Mouse (Mus musculus): ENCODE measurements around the gene Tbc1d13. TPM values are rescaled to one million over a fixed set of nuclear protein-coding genes. Genes with fewer than 3 reads are reported as not detected.
"Not testable (repeated sequence)": the region's sequence is repeated elsewhere in the genome, so short reads cannot be mapped to it uniquely, and the experiment has no call there.

The Tbc1d13 gene
- polyA plus RNA-seq, 1 experiment = 43.8 TPM

GRCm38 (mm10) chr2:30173541-30174240 lies 40.1 kb downstream of the Tbc1d13 start:
- no peak for TF ChIP-seq POLR2A (IDR thresholded peaks at IDR 0.05; ENCODE audit: extremely low read depth, insufficient read depth, low read length)
- no peak for TF ChIP-seq CTCF (IDR thresholded peaks at IDR 0.05; ENCODE audit: extremely low read depth, insufficient read depth, low read length)
- Histone ChIP-seq H3K4me3 (ENCODE audit: insufficient read depth, low read length) (no peak overlapping the region), H3K4me1 (ENCODE audit: control insufficient read depth, insufficient read depth, low read length) (0 out of 2 replicates have a peak, but pooled peaks cover 1% of the 10 kb centered on the region), H3K27ac (ENCODE audit: insufficient read depth, low read length) (no peak overlapping the region)

- Histone ChIP-seq H3K27ac (ENCODE audit: insufficient read depth, low read length) (no peak overlapping the region), H3K4me1 (ENCODE audit: control insufficient read depth, insufficient read depth, low read length) (0 out of 2 replicates have a peak, but pooled peaks cover 1% of the 10 kb centered on the region), H3K4me3 (ENCODE audit: insufficient read depth, low read length) (no peak overlapping the region)
- TF ChIP-seq POLR2A (IDR thresholded peaks at IDR 0.05; ENCODE audit: extremely low read depth, insufficient read depth, low read length) = no peak
- TF ChIP-seq CTCF (IDR thresholded peaks at IDR 0.05; ENCODE audit: extremely low read depth, insufficient read depth, low read length) = no peak
Observed at GRCm38 (mm10) chr2:30175897-30176296, 42.4 kb downstream of the Tbc1d13 start.

- TF ChIP-seq POLR2A (IDR thresholded peaks at IDR 0.05; ENCODE audit: extremely low read depth, insufficient read depth, low read length) (0 out of 2 replicates have a peak, but pooled peaks have one; percentile 7), CTCF (IDR thresholded peaks at IDR 0.05; ENCODE audit: extremely low read depth, insufficient read depth, low read length) (no peak)
- Histone ChIP-seq H3K4me3 (ENCODE audit: insufficient read depth, low read length) (no peak overlapping the region), H3K27ac (ENCODE audit: insufficient read depth, low read length) (no peak overlapping the region), H3K4me1 (ENCODE audit: control insufficient read depth, insufficient read depth, low read length) (0 out of 2 replicates have a peak, but pooled peaks cover 1% of the 10 kb centered on the region)
Observed at GRCm38 (mm10) chr2:30176561-30176960, 43.0 kb downstream of the Tbc1d13 start.

GRCm38 (mm10) chr2:30177700-30178675 lies 44.4 kb downstream of the Tbc1d13 start, which contains the start of gene Spout1:
TSS of gene Spout1 (minus strand) at chr2:30178459.
- H3K4me3 ChIP-seq (ENCODE audit: insufficient read depth, low read length) = peak within 1 kb of the TSS; percentile 49
- no peak within 1 kb of the TSS for H3K27ac ChIP-seq (ENCODE audit: insufficient read depth, low read length)
- peak; percentile 71; the same call in 1 of the 2 replicates for TF ChIP-seq POLR2A (IDR thresholded peaks at IDR 0.05; ENCODE audit: extremely low read depth, insufficient read depth, low read length)
- no peak for TF ChIP-seq CTCF (IDR thresholded peaks at IDR 0.05; ENCODE audit: extremely low read depth, insufficient read depth, low read length)
- 0 out of 2 replicates have a peak, but pooled peaks cover 1% of the 10 kb centered on the region for H3K4me1 ChIP-seq (ENCODE audit: control insufficient read depth, insufficient read depth, low read length)

- not testable (repeated sequence) for H3K4me1 ChIP-seq (ENCODE audit: control insufficient read depth, insufficient read depth, low read length); H3K27ac ChIP-seq (ENCODE audit: insufficient read depth, low read length)
- H3K4me3 ChIP-seq (ENCODE audit: insufficient read depth, low read length) = peak overlapping the region; percentile 49; the same call in 1 of the 2 replicates
Observed at GRCm38 (mm10) chr2:30178711-30179110, 45.2 kb downstream of the Tbc1d13 start.

GRCm38 (mm10) chr2:30182424-30182823 lies 48.9 kb downstream of the Tbc1d13 start:
- no peak overlapping the region for H3K27ac ChIP-seq (ENCODE audit: insufficient read depth, low read length)
- H3K4me3 ChIP-seq (ENCODE audit: insufficient read depth, low read length) = no peak overlapping the region
- H3K4me1 ChIP-seq (ENCODE audit: control insufficient read depth, insufficient read depth, low read length) = no peaks in the 10 kb centered on the region
- TF ChIP-seq POLR2A (IDR thresholded peaks at IDR 0.05; ENCODE audit: extremely low read depth, insufficient read depth, low read length) (no peak), CTCF (IDR thresholded peaks at IDR 0.05; ENCODE audit: extremely low read depth, insufficient read depth, low read length) (no peak)

GRCm38 (mm10) chr2:30183721-30184120 lies 50.2 kb downstream of the Tbc1d13 start:
- Histone ChIP-seq H3K4me3 (ENCODE audit: insufficient read depth, low read length) (no peak overlapping the region), H3K27ac (ENCODE audit: insufficient read depth, low read length) (no peak overlapping the region), H3K4me1 (ENCODE audit: control insufficient read depth, insufficient read depth, low read length) (no peaks in the 10 kb centered on the region)
- TF ChIP-seq POLR2A (IDR thresholded peaks at IDR 0.05; ENCODE audit: extremely low read depth, insufficient read depth, low read length) (no peak), CTCF (IDR thresholded peaks at IDR 0.05; ENCODE audit: extremely low read depth, insufficient read depth, low read length) (no peak)

- Histone ChIP-seq H3K4me3 (ENCODE audit: insufficient read depth, low read length) (no peak overlapping the region), H3K4me1 (ENCODE audit: control insufficient read depth, insufficient read depth, low read length) (no peaks in the 10 kb centered on the region), H3K27ac (ENCODE audit: insufficient read depth, low read length) (no peak overlapping the region)
- TF ChIP-seq CTCF (IDR thresholded peaks at IDR 0.05; ENCODE audit: extremely low read depth, insufficient read depth, low read length) (no peak), POLR2A (IDR thresholded peaks at IDR 0.05; ENCODE audit: extremely low read depth, insufficient read depth, low read length) (no peak)
Observed at GRCm38 (mm10) chr2:30185276-30185675, 51.7 kb downstream of the Tbc1d13 start.

- H3K27ac ChIP-seq (ENCODE audit: insufficient read depth, low read length) = no peak overlapping the region
- TF ChIP-seq POLR2A (IDR thresholded peaks at IDR 0.05; ENCODE audit: extremely low read depth, insufficient read depth, low read length) (no peak), CTCF (IDR thresholded peaks at IDR 0.05; ENCODE audit: extremely low read depth, insufficient read depth, low read length) (no peak)
- H3K4me1 ChIP-seq (ENCODE audit: control insufficient read depth, insufficient read depth, low read length) = no peaks in the 10 kb centered on the region
- no peak overlapping the region for H3K4me3 ChIP-seq (ENCODE audit: insufficient read depth, low read length)
Observed at GRCm38 (mm10) chr2:30185681-30186080, 52.1 kb downstream of the Tbc1d13 start.
